Mouse (Mus musculus) macrophage (primary cell): ENCODE measurements around the gene Rasgrf2. TPM values are rescaled to one million over a fixed set of nuclear protein-coding genes. Genes with fewer than 3 reads are reported as not detected.

Source experiments
- H3K27ac ChIP-seq: fragments of 350-480 bp; formaldehyde crosslinking; 2 replicates; pipeline ENCODE4 v1.9.0; 2021
- H3K36me3 ChIP-seq: fragments of 350-480 bp; formaldehyde crosslinking; 2 replicates; pipeline ENCODE4 v1.9.0; 2021; ENCODE audit errors: inconsistent target
- H3K4me3 ChIP-seq: fragments of 350-480 bp; formaldehyde crosslinking; 2 replicates; pipeline ENCODE4 v1.9.0; 2021; ENCODE audit errors: inconsistent target
- H3K79me2 ChIP-seq: fragments of 350-480 bp; formaldehyde crosslinking; 2 replicates; pipeline ENCODE4 v1.9.0; 2021; ENCODE audit errors: inconsistent target
- WGBS: methylation state at CpG from one replicate; pipeline ENCODE4 v1.1.7; 2026; ENCODE audit warnings: inconsistent platforms; ENCODE audit not compliant: missing documents; 5-methylcytosine and 5-hydroxymethylcytosine counted together
- polyA plus RNA-seq: library from polyadenylated mRNA; stranded (reverse); fragments of 250-400 nt; gene quantifications from 3 replicates; pipeline ENCODE4 v1.2.4, GENCODE M21; 2018; ENCODE audit warnings: inconsistent platforms

Rasgrf2 gene
- polyA plus RNA-seq, 1 experiment from 2014 or later = not detected

DNA sequence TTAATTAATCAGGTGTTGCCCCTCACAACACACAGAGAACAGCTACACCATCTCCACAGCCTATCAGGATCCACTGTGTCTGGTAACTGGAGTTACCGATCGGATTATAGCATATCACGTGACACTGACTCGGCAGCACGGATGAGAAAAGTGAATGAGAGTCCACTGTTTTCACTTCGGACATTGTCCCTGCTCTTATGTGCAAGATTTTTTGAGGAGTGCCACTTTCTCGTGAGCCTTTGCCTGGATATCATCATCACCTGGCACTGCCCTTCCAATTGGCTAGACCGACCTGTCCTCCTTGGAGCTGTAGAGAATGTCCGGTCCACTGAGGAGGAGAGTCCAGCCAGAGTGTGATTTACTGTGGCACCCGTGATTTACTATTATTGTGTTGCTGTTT is 109.3 kb downstream of the Rasgrf2 start:
- 95% methylated on average over 10 of the region's 10 CpGs for WGBS
- Histone ChIP-seq H3K79me2 (no peaks in the 10 kb centered on the region), H3K36me3 (no peaks in the 10 kb centered on the region), H3K27ac (no peak overlapping the region), H3K4me3 (no peak overlapping the region)

DNA sequence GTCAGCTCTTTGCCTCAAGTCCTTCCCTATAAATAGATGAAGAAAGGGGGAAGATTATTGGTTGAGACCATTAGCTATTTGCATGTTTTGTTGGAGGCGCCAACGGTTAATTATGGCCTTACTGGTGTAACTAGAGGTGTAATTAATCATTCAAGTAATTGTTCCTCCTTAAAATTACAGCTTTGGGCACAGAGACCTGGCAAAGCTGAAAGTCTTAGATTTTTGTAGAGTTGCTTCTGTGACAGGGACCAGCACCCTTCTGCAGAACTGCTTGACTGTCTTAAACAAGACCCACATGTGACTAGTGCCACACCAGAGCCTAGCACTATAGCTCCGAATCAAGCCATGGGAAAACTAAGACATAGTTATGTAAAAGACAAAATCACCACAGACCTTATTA is 134.5 kb downstream of the Rasgrf2 start:
- 92% methylated on average over 3 of the region's 3 CpGs for WGBS

DNA sequence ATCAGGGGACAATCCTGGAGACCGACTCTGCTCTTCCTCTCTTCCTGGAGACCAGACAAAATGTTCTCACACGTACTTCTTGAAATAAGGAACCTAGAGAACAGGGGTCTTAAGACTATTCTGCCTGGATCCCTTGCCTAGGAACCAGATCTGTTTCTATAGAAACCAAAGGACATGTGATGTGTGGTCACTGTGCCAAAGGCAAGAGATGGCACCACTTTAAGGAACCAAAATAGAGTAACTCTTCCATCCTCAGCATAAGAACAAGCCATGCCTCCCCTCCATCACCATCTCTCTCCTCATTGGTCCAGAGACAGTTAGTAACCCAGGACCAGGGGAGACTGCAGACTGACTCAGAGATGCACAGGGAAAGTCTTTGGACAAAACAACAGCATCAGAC is 140.0 kb downstream of the Rasgrf2 start:
- Histone ChIP-seq H3K27ac (no peak overlapping the region), H3K4me3 (no peak overlapping the region), H3K79me2 (no peaks in the 10 kb centered on the region), H3K36me3 (no peaks in the 10 kb centered on the region)
- 55% methylated on average over 2 of the region's 2 CpGs for WGBS

More for the DNA sequence above, 134.5 kb downstream of the Rasgrf2 start:
- Histone ChIP-seq H3K4me3 (no peak overlapping the region), H3K27ac (no peak overlapping the region), H3K79me2 (no peaks in the 10 kb centered on the region), H3K36me3 (no peaks in the 10 kb centered on the region)

DNA sequence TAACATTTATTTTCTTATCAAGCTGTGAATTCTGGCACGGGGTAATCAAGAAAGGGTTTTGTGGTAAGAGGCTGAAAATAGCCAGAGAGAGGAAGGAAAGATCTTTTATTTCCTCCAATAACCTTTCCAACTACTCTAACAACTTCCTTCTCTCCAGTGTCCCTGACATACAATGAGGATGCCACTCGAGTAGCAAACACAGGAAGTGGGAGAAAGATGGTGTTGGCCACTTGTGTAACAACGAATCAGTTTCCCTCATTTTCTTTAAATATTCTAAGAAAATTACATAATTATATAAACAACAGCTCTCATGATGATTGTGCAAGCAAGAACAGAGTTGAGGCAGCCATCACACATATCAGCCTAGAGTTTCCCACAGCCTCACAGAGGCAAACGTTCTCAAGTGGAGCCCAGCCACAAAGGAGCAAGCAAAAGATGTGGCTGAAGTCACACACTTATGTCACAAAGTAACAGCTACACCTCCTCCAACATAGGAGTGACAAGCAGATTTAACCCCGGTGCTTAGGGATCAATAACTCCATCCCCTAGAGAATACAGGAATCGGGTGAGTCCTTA is 140.7 kb downstream of the Rasgrf2 start:
- Histone ChIP-seq H3K36me3 (no peaks in the 10 kb centered on the region), H3K27ac (no peak overlapping the region), H3K79me2 (no peaks in the 10 kb centered on the region), H3K4me3 (no peak overlapping the region)
- WGBS = 34% methylated on average over 6 of the region's 6 CpGs

DNA sequence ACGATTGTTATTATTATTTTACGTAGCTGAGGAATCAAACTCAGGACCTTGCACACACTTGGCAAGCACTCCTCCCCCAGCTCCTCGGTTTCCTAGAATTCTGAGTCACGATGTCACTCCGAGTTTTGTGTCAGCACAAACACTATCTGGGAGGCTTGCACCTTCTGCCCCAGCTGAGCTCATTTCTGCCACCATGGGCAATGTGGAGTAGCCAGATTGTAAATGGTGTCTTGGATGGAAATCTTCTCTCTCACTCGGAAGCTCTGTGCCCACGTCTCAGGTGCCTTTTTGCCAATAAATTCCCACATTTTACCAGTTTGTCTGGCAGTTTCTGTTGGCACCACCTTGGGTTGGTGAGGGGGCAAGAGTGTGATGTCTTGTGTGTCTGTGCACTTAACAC is 143.1 kb downstream of the Rasgrf2 start:
- no peak overlapping the region for H3K4me3 ChIP-seq
- no peak overlapping the region for H3K27ac ChIP-seq
- no peaks in the 10 kb centered on the region for H3K36me3 ChIP-seq
- H3K79me2 ChIP-seq = no peaks in the 10 kb centered on the region
- 96% methylated on average over 7 of the region's 7 CpGs for WGBS

DNA sequence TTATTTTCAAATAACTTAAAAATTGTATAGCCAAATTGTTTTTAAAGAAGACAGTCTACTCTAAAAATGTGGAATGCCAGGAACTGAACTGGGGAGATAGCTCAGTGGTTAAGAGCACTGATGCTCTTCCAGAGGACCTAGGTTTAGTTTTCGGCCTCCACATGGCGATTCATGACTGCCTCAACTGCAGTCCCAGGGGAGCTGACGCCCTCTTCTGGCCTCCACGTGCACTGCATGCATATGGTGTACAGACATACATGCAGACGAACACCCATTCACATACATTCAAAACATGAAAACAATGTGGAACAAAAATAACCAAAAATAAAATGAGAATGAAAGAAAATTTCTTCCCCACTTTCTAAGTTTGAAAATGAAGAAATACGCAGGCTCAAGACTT is 144.5 kb downstream of the Rasgrf2 start:
- WGBS = 92% methylated on average over 6 of the region's 6 CpGs
- Histone ChIP-seq H3K36me3 (no peaks in the 10 kb centered on the region), H3K4me3 (no peak overlapping the region), H3K27ac (no peak overlapping the region), H3K79me2 (no peaks in the 10 kb centered on the region)

DNA sequence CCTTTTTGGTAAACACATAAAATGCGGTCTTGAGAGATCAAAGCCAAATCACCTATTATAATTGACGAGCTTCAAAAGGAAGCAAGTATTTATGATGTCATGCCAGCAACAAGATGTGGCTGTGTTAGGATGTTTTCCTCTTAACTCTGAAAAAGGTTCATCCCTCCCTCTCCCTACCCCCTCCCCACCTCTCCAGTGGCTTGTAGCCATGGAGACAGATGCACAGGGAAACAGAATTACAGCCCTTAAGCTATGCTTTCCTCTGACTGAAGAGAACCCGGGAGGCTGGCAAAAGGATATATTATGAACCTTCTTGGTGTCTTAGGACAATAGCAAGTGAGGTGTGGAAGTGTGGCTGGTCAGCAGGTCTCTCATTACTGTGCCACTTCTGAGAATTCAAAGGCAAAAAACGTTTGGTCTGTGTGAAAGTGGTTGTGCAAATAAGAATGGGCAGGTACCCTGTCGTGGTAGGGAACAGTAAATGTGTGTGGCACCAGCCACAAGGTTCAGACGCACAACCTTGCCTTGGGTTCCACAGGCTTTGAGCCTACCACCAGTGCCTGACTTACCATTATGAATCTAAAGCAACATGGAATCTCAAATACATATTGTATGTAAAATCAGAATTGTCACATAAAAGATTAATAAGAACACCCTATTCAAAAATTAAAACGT is 145.4 kb downstream of the Rasgrf2 start:
- WGBS = 70% methylated on average over 7 of the region's 7 CpGs
- no peaks in the 10 kb centered on the region for H3K79me2 ChIP-seq
- H3K36me3 ChIP-seq = no peaks in the 10 kb centered on the region
- H3K27ac ChIP-seq = no peak overlapping the region
- H3K4me3 ChIP-seq = no peak overlapping the region

DNA sequence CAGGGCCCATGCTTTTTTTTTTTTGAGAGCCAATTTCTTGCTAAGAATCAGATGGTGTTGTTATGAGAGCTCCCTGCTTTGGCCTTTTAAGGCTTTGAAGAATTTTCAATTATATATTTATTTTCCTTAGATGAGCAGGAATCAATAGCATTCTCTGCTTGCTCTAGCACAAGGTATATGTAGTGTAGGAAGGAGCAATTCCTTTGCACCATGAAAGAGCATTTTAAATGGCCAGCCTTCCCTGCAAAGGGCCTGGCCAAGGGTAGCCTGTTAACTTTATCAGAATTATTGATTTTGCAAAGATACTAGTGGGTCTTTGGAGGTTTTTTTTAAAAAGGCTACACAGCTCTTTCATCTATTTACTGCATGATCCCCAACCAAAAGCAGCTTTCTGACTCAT is 146.4 kb downstream of the Rasgrf2 start:
- Histone ChIP-seq H3K79me2 (no peaks in the 10 kb centered on the region), H3K36me3 (no peaks in the 10 kb centered on the region), H3K4me3 (no peak overlapping the region), H3K27ac (no peak overlapping the region)

DNA sequence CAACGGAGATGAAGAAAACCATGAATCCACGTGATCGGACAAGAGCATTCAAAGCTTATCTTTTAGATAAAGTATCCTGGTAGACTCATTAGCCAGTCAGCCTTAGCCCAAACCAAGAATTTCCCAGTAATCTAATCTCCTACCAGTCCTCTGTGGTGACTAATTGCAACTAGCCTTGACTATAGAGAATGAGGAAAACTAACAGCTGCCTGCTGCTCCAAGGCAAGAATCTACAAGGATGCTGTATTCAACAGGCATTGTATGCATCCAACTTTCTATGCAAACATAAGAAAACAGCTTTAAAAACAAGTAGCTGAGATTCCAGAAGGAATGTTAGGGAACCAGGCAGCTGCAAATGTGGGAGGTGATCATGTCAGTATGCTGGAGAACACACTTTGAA is 149.4 kb downstream of the Rasgrf2 start:
- no peak overlapping the region for H3K4me3 ChIP-seq
- 98% methylated on average over 3 of the region's 3 CpGs for WGBS
- no peaks in the 10 kb centered on the region for H3K79me2 ChIP-seq
- H3K36me3 ChIP-seq = no peaks in the 10 kb centered on the region
- H3K27ac ChIP-seq = no peak overlapping the region

DNA sequence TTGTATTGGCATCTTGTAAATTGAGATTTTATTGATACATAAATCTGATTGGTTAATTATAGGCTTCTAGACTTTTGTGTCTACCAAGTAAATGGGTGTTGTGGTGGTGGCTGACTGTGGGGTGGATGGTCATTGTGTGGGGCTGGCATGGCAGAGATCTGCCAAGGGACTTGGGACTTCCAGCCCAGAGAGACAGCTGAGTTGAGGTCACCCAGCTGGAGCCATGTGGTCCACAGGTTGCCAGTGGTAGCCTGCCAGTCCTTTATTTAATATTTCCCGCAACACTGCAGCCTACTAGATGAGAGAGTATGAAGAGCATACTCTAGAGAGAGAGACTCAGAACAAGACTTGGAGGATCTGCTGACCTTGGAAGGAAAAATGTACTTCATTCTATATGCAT is 150.0 kb downstream of the Rasgrf2 start:
- Histone ChIP-seq H3K27ac (no peak overlapping the region), H3K79me2 (no peaks in the 10 kb centered on the region), H3K36me3 (no peaks in the 10 kb centered on the region), H3K4me3 (no peak overlapping the region)
- WGBS = 91% methylated on average over 1 of the region's 1 CpGs

DNA sequence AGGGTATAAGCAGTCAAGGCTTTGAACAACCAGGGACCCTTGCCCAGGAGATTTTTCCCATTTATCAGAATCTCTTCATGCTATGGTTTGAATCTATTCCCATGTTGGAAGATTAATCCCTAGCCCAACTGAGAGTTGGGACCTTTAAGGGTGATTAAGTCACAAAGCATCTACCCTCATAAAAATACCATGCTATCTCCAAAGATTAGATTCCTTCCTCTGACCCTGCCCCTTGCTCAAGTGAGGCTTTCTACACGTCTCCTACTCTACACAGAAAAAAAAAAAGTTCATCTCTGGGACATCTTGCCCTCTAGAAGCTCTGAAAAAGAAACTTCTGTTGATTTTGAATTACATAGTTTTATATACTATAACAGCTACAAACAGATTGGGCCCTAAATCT is 154.5 kb downstream of the Rasgrf2 start:
- H3K36me3 ChIP-seq = no peaks in the 10 kb centered on the region
- no peak overlapping the region for H3K27ac ChIP-seq
- H3K79me2 ChIP-seq = no peaks in the 10 kb centered on the region
- no peak overlapping the region for H3K4me3 ChIP-seq
- WGBS = 93% methylated on average over 1 of the region's 1 CpGs

DNA sequence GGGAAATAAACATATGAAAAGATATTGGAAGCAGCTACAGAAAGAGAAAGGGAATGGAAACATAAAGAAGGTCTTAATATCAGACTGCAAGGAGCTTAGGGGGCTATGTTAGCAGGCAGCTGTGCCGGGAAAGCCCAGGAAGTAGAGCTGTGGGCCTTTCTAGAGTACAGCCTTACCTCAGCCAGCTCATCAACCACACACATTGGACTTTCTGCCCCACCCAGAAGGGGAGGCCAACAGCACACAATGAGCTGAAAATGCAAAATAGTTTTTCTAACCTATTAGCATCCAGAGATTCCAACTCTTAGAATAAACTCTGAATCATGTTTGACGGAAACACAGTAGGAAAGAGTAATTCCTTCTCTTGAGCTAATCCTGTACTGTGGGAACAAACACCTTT is 154.9 kb downstream of the Rasgrf2 start:
- no peak overlapping the region for H3K4me3 ChIP-seq
- 85% methylated on average over 2 of the region's 2 CpGs for WGBS
- no peaks in the 10 kb centered on the region for H3K79me2 ChIP-seq
- no peak overlapping the region for H3K27ac ChIP-seq
- no peaks in the 10 kb centered on the region for H3K36me3 ChIP-seq

DNA sequence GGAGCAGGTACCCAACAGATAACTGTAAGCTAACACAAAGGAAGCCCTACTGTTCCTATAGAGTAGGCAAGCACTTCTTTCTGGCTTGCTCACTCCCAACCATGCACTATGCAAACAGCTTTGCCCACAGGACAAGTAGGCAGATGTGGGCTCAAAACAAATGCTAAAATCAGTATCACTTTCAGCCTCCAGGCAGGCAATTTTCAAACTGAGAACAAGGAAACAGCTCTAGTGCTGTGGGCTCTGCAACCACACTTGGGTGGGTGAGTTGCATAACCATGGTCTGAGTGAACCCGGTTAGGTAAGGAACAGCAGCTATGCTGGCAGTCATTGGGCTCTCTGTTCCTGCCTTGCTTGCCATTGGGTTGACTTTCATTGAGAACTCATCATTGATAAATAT is 157.3 kb downstream of the Rasgrf2 start:
- Histone ChIP-seq H3K4me3 (no peak overlapping the region), H3K36me3 (no peaks in the 10 kb centered on the region), H3K27ac (no peak overlapping the region), H3K79me2 (no peaks in the 10 kb centered on the region)
- WGBS = 6% methylated on average over 1 of the region's 1 CpGs

DNA sequence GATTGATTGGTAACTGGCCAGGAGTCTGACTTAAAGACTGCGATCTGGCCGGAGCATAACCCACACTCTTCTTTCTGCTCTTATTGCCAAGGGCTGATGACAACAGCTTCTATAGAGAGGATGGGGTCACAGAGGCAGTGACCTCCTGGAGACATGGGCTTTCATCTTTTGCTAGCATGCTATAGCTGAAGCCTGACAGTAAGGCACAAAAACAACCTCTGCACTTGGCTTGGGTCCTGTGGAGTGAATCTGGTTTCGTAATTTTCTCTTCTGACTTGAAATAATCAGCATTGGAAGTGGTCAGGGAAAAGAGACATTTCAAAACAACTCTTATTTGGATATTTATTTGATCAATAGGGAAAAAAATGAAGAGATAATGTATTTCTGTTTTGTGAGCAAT is 160.2 kb downstream of the Rasgrf2 start:
- Histone ChIP-seq H3K27ac (no peak overlapping the region), H3K79me2 (no peaks in the 10 kb centered on the region), H3K36me3 (no peaks in the 10 kb centered on the region), H3K4me3 (no peak overlapping the region)
- 92% methylated on average over 3 of the region's 3 CpGs for WGBS

DNA sequence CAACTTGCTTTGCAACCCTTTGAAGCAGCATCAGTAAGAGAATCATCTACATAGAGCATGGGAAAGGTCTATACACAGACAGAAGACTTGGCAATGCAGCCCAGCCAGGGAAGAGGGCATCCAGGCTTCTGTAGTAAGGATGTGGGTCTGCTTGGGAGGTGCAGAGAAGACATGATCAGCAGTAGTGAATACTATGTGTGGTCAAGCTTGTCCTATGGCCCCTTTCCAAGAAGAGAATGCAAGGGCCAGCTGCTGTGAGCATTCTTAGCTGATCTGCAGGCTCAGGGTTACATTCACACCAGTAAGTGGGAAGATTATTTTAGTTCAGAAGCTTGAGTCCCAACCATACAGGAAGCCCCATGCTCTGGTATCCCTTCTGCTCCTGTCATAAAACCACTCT is 175.0 kb downstream of the Rasgrf2 start:
- Histone ChIP-seq H3K79me2 (no peaks in the 10 kb centered on the region), H3K36me3 (no peaks in the 10 kb centered on the region), H3K4me3 (no peak overlapping the region), H3K27ac (no peak overlapping the region)

DNA sequence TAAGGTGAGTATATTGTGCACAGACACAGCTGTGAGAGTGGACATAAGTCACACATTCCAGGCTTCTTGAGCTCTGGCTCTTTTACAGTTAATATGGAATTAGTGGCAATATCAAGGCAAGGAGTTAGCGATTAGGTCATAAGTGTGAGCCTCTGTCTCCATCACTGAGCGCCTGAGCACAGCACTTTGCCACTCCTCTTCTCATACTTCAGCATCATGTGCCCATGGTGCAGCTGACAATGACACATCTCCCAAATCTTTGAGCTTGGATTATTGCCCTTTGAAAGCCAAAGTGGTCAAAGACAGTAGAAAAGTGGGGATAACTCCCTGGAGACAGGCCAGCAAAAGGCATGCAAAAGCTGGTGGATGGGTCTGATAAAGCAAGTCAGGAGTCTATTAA is 175.8 kb downstream of the Rasgrf2 start:
- Histone ChIP-seq H3K27ac (no peak overlapping the region), H3K36me3 (no peaks in the 10 kb centered on the region), H3K4me3 (no peak overlapping the region), H3K79me2 (no peaks in the 10 kb centered on the region)
- 93% methylated on average over 2 of the region's 2 CpGs for WGBS
